Mouse (Mus musculus): ENCODE measurements around the gene Itgb6. TPM values are rescaled to one million over a fixed set of nuclear protein-coding genes. Genes with fewer than 3 reads are reported as not detected.

The Itgb6 gene
- total RNA-seq, 2 experiments from 2014 or later = 0.10 TPM; not detected in 1

GRCm38 (mm10) chr2:60627952-60628351, 94.5 kb downstream of the Itgb6 start:
- DNase-seq (ENCODE audit: extremely low spot score in 1 of 2, low spot score in 1 of 2) = no peak

- no peak for DNase-seq (ENCODE audit: extremely low spot score in 1 of 2, low spot score in 1 of 2)
Measured at GRCm38 (mm10) chr2:60627515-60627914, 94.9 kb downstream of the Itgb6 start.

- no peak for DNase-seq (ENCODE audit: extremely low spot score in 1 of 2, low spot score in 1 of 2)
Measured at GRCm38 (mm10) chr2:60625766-60626165, 96.7 kb downstream of the Itgb6 start.

GRCm38 (mm10) chr2:60622161-60622560, 100.3 kb downstream of the Itgb6 start:
- DNase-seq (ENCODE audit: extremely low spot score in 1 of 2, low spot score in 1 of 2) = no peak

GRCm38 (mm10) chr2:60614758-60615157, 107.7 kb downstream of the Itgb6 start:
- no peak for DNase-seq (ENCODE audit: extremely low spot score in 1 of 2, low spot score in 1 of 2)

GRCm38 (mm10) chr2:60613857-60614228, 108.6 kb downstream of the Itgb6 start:
- no peak for DNase-seq (ENCODE audit: extremely low spot score in 1 of 2, low spot score in 1 of 2)

GRCm38 (mm10) chr2:60612906-60613856, 109.3 kb downstream of the Itgb6 start:
- no peak for DNase-seq (ENCODE audit: extremely low spot score in 1 of 2, low spot score in 1 of 2)

- no peak for DNase-seq (ENCODE audit: extremely low spot score in 1 of 2, low spot score in 1 of 2)
Measured at GRCm38 (mm10) chr2:60611622-60612021, 110.8 kb downstream of the Itgb6 start.

- DNase-seq (ENCODE audit: extremely low spot score in 1 of 2, low spot score in 1 of 2) = no peak
Measured at GRCm38 (mm10) chr2:60609436-60610199, 112.8 kb downstream of the Itgb6 start.

- DNase-seq (ENCODE audit: extremely low spot score in 1 of 2, low spot score in 1 of 2) = no peak
Measured at GRCm38 (mm10) chr2:60607980-60608379, 114.5 kb downstream of the Itgb6 start.

- DNase-seq (ENCODE audit: extremely low spot score in 1 of 2, low spot score in 1 of 2) = no peak
Measured at GRCm38 (mm10) chr2:60601326-60601725, 121.1 kb downstream of the Itgb6 start.

GRCm38 (mm10) chr2:60600863-60601262, 121.6 kb downstream of the Itgb6 start:
- no peak for DNase-seq (ENCODE audit: extremely low spot score in 1 of 2, low spot score in 1 of 2)

GRCm38 (mm10) chr2:60583416-60583815, 139.0 kb downstream of the Itgb6 start:
- DNase-seq (ENCODE audit: extremely low spot score in 1 of 2, low spot score in 1 of 2) = no peak

GRCm38 (mm10) chr2:60554561-60554960, 167.9 kb downstream of the Itgb6 start:
- DNase-seq (ENCODE audit: extremely low spot score in 1 of 2, low spot score in 1 of 2) = no peak

GRCm38 (mm10) chr2:60552902-60553682, 169.4 kb downstream of the Itgb6 start, which contains the start of gene Pla2r1:
Gene Pla2r1 (minus strand): TSS chr2:60553308.
- no peak for DNase-seq (ENCODE audit: extremely low spot score in 1 of 2, low spot score in 1 of 2)

GRCm38 (mm10) chr2:60552177-60552901, 170.1 kb downstream of the Itgb6 start:
- DNase-seq (ENCODE audit: extremely low spot score in 1 of 2, low spot score in 1 of 2) = no peak

GRCm38 (mm10) chr2:60551673-60552072, 170.8 kb downstream of the Itgb6 start:
- no peak for DNase-seq (ENCODE audit: extremely low spot score in 1 of 2, low spot score in 1 of 2)

GRCm38 (mm10) chr2:60550521-60550920, 171.9 kb downstream of the Itgb6 start:
- no peak for DNase-seq (ENCODE audit: extremely low spot score in 1 of 2, low spot score in 1 of 2)

GRCm38 (mm10) chr2:60549851-60550250, 172.6 kb downstream of the Itgb6 start:
- no peak for DNase-seq (ENCODE audit: extremely low spot score in 1 of 2, low spot score in 1 of 2)
